Mouse (Mus musculus): ENCODE measurements around the gene Zfp978. TPM values are rescaled to one million over a fixed set of nuclear protein-coding genes. Genes with fewer than 3 reads are reported as not detected.
"Not testable (repeated sequence)": the region's sequence is repeated elsewhere in the genome, so short reads cannot be mapped to it uniquely, and the experiment has no call there.

Zfp978 gene
- total RNA-seq, 2 experiments from 2014 or later: not detected

DNA sequence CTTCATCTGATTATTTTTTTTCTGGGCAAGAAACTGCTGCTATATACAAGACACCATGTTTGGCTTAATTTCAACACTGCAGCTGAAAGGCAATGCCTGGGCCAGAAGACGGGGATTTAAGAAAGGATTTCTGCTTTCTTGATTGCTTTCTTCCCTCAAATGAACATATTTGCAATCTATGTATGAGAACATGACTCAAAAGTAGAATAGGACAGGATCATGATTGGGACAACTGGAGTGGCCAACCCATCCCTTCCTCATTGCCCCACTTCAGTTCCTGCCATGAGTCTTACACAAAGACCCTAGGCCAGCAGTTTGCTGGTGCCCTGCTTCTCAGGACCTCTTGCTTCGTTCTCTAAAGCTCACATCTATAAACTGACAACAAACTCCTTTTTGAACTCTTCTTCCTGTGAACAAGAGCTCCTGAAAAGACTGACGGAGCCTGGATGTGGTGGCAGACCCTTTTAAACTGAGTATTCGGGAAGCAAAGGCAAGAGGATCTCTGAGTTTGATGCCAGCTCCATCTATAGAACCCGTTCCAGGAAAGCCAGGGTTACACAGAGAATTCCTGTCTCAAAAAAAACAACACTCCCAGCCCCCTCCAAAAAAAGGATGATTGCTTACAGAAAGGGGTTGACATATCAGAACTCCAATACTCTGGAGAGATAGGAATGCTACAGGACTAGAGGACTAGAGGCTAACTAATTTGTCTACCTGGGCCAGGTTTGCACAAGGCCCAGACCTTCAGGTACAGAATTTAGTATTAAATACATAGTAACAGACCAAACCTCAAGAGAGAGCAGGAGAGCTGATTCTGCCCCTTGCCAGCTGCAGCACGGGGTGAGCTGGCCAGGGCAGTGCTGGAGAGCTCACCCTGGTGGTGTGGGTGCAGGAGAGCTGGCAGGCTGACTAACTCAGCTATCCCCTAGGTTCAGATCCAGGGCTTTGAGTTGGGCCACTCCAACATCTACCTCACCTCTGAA lies 43.1 kb downstream of the Zfp978 start:
- peak; percentile 50; the same call in 1 of the 2 replicates for ATAC-seq (replicated peaks; ENCODE audit: low FRiP score, poor library complexity, severe bottlenecking)

- no peak for ATAC-seq (replicated peaks; ENCODE audit: low FRiP score, poor library complexity, severe bottlenecking)
Observed at GRCm38 (mm10) chr4:147406735-147407462, 45.8 kb downstream of the Zfp978 start.

- no peak for ATAC-seq (replicated peaks; ENCODE audit: low FRiP score, poor library complexity, severe bottlenecking)
Observed at GRCm38 (mm10) chr4:147407463-147407822, 46.3 kb downstream of the Zfp978 start.

DNA sequence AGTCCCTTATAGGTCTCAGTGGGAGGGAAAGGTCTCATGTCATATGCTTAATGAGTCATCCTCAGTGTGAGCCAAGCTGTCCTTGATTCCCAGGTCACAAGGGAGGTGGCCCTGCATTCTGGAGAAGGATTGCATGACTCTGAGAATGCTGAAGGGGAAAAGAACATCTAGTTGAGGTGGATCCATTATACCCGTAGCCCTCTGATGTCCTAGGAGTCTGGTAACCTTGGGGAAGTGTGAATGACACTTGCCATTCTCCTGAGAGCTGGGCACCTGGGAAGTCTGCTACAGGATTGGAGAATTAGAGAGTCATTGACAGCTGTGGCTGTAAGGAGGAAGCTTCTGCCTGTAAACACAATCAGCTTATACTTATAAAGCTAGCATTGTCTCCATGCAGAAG lies 55.3 kb downstream of the Zfp978 start:
- 0 out of 2 replicates have a peak, but pooled peaks have one; percentile 16 for ATAC-seq (replicated peaks; ENCODE audit: low FRiP score, poor library complexity, severe bottlenecking)

DNA sequence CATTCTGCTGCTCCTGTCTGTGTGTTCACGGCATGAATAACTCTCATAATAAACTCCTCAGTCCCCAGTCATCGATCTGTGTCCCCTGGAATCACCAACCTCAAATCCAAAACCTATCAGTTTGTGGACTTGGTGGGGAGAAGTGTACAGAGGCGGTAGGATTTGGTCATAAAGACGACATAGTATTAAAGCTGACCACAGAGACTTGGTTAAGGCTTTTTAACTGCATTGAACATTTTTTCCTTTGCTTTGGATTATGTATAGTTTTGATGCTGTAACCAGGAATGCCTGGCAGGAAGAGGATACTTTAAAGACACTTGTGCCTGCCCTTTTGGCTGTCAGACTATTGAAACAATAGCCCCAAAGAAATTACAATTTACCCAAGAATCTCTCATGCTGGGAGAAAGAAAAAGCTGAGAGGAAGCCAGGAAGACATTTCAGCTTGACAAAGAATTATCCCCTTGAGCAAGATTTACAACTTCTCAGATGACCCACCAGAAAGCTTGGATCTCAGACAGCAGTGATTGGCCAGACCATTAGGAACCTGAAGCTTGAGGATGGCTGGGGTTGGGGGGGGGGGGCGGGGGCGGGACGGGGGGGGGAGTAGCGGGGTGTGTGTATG lies 56.2 kb downstream of the Zfp978 start:
- no peak for ATAC-seq (replicated peaks; ENCODE audit: low FRiP score, poor library complexity, severe bottlenecking)

GRCm38 (mm10) chr4:147417921-147418320 lies 56.8 kb downstream of the Zfp978 start:
- no peak for ATAC-seq (replicated peaks; ENCODE audit: low FRiP score, poor library complexity, severe bottlenecking)

GRCm38 (mm10) chr4:147418333-147418732 lies 57.2 kb downstream of the Zfp978 start:
- ATAC-seq (replicated peaks; ENCODE audit: low FRiP score, poor library complexity, severe bottlenecking): not testable (repeated sequence)

DNA sequence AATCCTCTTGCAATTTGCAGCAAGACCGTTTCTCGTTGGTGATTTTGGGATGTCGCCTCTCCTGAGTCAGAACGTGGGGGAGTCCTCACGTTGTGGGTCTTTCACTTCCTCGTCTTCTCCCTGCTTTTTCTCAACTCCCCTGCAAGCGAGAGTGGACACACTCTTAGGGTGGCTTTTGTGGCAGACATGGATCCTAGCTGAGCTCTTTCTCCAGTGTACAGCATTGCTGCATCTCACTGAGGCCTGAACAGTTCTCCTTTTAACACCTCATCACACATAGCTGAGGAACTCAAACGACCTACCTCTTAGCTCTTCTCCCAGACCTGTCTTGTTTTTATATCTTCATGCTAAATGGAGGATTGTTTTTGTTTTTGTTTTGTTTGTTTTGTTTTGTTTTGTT lies 58.1 kb downstream of the Zfp978 start:
- ATAC-seq (replicated peaks; ENCODE audit: low FRiP score, poor library complexity, severe bottlenecking): not testable (repeated sequence)

DNA sequence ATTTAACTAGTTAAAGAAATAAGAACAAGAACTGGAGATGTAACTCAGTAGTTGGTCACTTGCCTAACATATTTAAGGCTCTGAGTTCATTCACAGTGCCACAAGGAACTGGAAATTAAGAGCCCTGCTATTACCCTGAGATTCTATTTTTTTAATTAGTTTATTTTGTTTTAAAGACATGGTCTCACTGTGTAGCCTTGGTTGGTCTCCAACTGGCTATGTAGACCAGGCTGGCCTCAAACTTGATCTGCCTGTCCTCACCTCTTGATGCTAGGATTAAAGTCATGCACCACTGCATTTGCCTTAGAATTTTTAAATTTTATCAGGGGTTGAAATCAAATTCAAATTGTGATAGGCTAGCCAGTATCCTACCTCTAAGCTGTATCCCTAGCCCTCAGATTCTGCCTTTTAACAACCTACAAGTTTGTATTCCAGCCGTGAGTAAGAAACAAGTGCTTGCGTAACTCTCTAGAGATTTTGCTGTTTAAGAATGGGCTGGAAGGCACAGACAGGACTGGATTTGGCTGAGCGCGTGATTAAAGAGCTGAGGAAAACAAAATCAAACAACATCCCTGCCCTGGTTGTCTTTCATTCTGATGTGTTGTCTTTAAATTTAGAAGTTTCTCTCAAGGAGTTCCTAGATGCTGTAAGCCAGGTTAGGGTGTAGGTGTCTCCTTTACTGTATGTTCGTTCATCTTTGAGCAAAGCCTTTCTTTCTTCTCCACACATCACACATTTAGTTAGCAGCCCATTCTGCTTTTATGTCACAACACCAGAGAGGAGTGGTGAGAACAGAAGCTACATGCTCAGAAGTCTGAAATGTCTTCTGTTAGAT lies 58.9 kb downstream of the Zfp978 start:
- ATAC-seq (replicated peaks; ENCODE audit: low FRiP score, poor library complexity, severe bottlenecking): not testable (repeated sequence)

DNA sequence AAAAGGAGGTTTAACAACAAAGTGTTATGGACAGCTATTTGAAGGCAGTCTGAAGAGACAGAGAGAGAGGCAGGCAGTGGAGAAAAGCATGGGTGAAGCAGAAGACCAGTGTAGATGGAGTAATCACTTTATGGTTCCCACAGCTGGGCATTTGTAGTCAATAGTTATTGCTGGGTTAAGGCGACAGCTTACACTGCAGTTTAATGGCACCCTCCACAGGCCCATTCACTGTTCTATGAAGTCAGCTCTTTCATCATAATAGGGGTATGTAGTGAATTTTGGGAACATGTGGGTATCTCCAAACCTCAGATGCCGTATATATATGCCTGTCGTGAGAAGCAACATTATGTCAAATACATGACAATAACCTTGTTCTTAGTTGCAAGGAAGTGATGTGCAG lies 59.7 kb downstream of the Zfp978 start:
- no peak for ATAC-seq (replicated peaks; ENCODE audit: low FRiP score, poor library complexity, severe bottlenecking)

GRCm38 (mm10) chr4:147421316-147421715 lies 60.2 kb downstream of the Zfp978 start:
- ATAC-seq (replicated peaks; ENCODE audit: low FRiP score, poor library complexity, severe bottlenecking): not testable (repeated sequence)

DNA sequence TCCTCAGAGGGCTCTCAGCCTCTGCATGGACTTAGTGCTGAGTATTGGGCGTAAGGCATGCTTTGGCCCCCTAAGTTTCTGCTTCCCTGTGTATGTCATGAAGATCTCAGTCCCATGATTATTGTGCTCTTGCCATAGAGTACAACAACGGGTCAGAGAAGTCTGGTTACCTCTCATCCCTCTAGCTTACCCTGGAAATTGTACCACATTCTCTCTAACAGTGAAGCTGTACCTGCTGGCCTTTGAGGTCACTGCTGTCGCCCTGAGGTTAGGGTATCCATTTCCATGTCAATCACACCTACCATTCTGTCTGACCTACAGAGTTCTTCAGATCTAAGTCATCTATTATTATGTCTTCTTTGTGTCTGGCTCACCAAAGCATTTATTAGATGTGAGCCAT lies 62.0 kb downstream of the Zfp978 start:
- 0 out of 2 replicates have a peak, but pooled peaks have one; percentile 20 for ATAC-seq (replicated peaks; ENCODE audit: low FRiP score, poor library complexity, severe bottlenecking)

DNA sequence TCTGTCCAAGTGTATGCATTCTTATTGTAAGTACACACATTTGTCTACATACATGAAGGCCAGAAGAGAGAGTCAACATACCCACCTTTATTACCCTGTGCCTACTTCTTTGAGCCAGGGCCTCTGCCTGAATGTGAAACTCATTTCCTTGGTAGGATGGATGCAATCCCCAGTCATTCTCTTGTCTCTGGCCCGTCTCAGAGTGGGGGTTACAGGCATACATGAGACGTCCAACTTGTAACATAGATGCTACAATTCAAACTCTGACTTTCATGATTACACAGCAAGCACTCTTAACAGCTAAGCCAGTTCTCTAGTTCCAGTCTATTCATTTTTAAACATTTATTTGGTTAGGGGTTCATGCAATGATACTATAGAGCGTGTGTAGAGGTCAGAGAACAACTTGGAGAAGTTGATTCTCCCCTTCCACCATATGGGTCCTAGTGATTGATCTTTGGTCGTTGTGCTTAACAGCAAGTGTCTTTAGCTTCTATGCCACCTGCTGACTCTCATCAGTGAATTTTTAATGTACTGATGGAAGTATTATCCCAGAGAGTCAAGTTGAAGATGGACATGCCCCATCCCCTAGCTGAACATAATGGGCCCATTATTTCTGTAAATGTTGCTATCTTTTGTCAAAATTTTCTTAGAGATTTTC lies 62.7 kb downstream of the Zfp978 start:
- ATAC-seq (replicated peaks; ENCODE audit: low FRiP score, poor library complexity, severe bottlenecking): no peak

- not testable (repeated sequence) for ATAC-seq (replicated peaks; ENCODE audit: low FRiP score, poor library complexity, severe bottlenecking)
Observed at GRCm38 (mm10) chr4:147424404-147424803, 63.3 kb downstream of the Zfp978 start.

- ATAC-seq (replicated peaks; ENCODE audit: low FRiP score, poor library complexity, severe bottlenecking): not testable (repeated sequence)
Observed at GRCm38 (mm10) chr4:147425615-147426347, 64.7 kb downstream of the Zfp978 start.

- ATAC-seq (replicated peaks; ENCODE audit: low FRiP score, poor library complexity, severe bottlenecking): no peak
Observed at GRCm38 (mm10) chr4:147430651-147431050, 69.5 kb downstream of the Zfp978 start.

DNA sequence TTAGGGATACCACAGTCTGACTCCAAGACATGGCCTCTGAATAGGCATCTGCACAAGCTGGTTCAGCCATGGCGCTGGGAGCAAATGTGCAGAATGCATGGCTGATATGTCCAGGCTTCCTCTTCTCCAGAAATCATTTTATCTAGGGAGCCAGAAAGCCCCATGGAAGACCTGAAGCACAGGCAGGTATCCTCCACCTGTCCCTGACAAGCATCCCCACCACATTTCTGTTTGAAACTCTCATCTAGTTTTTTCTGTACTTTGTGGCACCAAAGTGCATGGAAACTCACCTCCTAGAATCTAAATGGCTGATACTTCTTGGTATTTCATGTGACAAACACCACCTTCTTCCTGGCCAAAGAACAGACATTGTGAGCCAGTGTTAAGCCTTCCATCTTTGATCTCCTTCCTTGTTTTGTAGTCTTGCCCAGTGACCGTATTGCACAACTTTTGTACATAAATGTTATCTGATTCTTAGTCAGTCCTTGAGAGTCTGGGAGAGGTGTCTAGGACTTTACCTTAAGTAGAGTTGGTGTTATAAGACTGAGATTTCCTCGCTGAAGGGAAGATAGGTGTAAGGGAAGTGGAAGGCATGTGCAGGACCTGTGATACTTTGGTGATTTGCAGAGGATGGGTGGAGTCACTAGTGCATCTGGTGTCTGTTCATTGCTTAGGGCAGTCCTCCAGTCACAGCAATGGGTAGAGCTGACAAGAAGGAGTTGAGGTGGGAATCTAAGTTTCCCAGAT lies 70.8 kb downstream of the Zfp978 start:
- peak; percentile 53 for ATAC-seq (replicated peaks; ENCODE audit: low FRiP score, poor library complexity, severe bottlenecking)

DNA sequence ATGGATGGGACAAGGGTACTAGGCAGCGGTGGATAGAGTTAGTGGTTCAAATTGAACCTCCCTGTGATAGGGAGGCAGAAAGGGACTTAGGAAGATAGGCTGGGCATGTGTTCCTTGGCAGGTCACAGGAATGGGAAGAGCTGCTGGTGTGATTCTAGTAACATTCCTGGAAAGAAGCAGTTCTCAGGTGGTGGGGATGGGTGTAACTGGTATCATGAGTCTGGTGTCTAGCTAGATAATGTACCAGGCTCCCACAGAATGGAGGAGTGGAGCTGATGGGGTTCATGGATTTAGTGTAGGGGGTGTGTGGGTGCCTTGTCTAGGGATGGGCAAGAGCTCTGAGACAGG lies 71.3 kb downstream of the Zfp978 start:
- peak; percentile 13; the same call in 1 of the 2 replicates for ATAC-seq (replicated peaks; ENCODE audit: low FRiP score, poor library complexity, severe bottlenecking)
